Mouse (Mus musculus): Measurements from ENCODE around the gene Irgc1.

Gene Irgc1

DNA sequence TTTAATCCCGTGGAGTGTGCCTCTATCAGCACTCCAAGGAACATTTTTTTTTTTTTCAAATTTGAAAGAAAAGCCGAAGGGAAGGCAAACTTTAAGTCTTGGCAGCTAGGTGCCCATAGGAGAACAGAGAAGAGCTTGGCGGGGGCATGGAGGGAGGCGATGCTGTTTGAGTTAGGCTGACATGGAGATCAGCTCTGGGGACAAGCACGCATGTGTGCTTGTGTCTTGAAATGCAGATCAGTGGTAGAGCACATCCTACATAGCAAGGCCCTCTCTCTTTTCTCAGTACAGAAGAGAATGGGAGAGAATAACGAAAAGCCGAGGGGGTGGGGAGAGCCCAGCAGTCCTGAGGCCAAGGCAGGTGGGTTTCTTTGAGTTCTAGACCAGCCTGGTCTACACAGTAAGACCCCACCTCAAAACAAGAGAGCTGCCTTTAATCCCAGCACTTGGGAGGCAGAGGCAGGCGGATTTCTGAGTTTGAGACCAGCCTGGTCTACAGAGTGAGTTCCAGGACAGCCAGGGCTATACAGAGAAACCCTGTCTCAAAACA lies 53.7 kb downstream of the Irgc1 start:
- peak; percentile 79 for DNase-seq

DNA sequence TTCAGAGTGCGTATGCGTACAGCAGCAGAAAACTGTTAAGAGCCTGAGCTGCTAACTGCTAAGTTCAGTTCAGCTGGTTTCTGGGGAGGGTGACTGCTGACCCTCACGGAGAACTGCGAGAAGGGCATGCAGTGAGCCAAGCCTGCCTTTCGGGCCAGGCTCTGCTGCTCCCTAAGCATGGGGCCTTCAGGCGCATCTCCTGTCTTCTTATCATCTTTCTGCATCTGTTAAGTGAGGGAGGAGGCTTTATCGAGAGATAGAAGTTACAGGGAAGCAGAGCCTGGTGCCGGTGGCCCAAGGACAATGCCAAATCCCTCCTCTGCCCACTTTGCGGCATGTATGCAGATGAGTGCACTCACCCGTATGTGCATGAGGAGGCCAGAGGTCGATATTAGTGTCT lies 55.3 kb downstream of the Irgc1 start:
- DNase-seq = no peak

- no peak for DNase-seq
Measured at GRCm38 (mm10) chr7:24394475-24395161, 57.5 kb downstream of the Irgc1 start.

DNA sequence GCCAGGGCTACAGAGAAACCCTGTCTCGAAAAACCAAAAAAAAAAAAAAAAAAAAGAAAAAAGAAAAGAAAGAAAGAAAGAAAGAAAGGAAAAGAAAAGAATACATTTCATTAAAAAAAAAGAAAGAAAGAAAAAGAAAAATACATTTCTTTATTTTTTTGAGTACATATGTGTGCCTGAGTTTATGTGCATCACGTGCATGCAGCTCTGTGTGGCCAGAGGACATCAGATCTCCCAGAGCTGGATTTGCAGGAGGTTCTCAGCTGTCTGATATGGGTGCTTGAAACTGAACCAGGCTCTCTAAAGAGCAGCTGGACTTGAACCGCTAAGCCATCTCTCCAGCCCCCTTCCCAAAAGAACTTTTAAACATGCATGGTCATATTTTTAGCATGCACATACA lies 58.0 kb downstream of the Irgc1 start:
- no peak for DNase-seq

DNA sequence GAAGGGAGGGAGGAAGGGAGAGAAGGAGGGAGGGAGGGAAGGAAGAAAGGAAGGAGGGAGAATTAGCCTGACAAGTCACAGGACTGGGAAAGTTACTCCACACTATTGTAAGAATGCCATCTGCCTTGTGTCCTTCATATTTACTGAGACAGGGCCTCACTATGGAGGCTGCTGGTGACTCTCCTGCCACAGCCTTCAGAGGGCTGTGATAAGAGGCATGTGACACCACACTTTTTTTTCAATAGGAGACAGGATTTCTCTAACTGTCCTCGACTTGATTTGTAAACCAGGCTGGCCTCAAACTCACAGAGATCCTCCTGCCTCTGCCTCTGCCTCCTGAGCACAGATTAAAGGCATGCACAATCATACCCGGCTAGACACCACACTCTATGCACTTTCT lies 60.4 kb downstream of the Irgc1 start:
- no peak for DNase-seq

GRCm38 (mm10) chr7:24391077-24391476 lies 61.0 kb downstream of the Irgc1 start:
- no peak for DNase-seq

- DNase-seq = no peak
Measured at GRCm38 (mm10) chr7:24390512-24390911, 61.6 kb downstream of the Irgc1 start.

DNA sequence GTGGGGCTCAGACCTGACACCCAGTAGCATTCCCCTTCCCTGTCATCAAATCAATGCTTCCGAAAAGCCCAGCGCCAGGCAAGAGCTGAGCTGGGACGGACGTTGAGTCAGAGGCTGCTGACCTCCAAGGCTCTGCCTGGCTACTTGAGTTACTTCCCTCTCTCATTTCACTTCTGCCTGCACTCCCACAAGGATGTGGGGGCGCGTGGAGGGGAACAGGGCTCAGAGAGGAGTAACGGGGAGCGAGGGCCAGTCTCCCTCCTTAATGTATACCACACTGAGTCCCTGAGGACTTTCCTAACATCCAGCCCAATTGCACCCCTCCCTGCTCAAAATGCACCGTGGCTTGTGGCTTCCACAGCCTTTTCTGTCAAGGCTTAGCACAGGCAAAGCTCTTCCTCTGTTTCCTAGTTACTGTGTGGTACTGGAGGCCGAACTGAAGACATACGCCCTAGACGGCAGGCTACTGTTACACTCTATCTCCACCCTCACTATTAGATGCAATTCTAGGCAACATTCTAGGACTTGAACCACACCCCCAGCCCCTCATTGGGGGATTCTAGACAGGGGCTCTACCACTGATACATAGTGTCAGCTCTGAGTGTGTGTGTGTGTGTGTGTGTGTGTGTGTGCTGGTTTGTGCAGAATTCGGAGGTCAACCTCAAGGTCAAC lies 62.4 kb downstream of the Irgc1 start:
- peak; percentile 94 for DNase-seq

DNA sequence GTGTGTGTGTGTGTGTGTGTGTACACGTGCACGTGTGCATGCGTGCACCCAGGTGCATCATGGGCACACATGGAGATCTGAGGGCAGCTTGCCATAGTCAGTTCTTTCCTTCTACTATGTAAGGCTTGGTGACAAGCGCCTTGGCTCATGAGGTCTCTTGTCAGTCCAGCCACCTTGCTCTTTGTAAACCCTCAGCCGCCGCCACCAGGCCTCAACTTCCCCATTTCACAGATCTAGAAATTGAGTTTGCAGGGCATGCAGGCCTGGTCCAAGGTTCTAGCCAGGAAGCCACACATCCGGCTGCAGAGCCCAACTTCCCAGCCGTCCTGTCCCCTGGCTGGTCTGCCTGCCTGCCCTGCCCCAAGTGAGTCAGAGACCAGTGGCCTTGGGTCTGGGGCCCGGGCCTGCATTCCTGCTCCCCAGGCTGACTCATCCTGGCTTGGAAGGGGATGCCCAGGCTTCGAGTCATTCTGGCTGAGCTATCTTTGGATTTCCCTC lies 65.0 kb downstream of the Irgc1 start:
- peak; percentile 97 for DNase-seq

DNA sequence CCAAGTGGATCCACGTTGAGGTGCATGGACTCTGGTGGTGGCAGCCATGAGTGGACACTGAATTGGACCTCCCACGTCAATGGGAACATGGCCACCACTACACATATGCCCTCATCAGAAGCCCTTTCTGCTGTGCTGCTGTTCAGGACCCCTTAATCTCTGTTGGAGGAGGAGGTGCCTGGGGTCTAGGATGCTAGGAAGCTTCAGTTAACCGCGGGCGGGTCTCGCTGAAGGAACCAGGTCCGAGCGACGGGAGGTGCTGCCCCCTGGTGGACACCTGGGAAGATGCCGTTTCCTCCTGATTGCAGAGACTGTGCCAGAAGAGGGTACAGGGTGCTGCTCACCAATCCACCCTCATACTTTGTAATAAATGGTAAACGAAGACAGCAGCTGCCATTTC lies 67.3 kb downstream of the Irgc1 start:
- no peak for DNase-seq

GRCm38 (mm10) chr7:24384070-24384469 lies 68.0 kb downstream of the Irgc1 start:
- DNase-seq = no peak

DNA sequence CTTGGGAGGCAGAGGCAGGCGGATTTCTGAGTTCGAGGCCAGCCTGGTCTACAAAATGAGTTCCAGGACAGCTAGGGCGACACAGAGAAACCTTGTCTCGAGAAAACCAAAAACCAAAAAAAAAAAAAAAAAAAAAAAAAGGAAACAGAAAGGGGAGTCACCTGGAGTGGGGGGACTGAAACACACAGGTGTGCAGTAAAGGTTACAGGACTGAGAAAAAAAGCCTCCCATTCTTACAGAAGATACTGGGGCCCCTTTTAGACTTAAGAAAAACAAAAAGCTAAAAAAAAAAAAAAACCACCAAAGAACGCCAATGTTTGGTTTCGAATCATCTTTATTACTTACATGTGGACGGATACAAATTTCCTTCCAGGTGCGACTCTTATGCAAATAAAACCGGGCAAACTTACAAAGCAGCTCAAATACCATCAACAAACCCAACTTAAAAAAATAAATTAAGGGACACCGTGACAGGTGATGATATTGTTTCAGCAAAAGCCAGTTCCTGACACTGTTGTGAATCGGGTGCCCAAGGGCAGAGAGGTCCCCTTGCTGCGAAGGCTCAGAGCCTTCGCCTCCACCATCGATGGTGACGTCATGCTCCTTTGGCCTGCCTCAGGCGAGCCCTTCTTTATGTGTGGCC lies 69.2 kb downstream of the Irgc1 start:
- DNase-seq = no peak
